Comparison of ENCODE assay signal across 19 mouse cellular contexts in the genomic region with DNA sequence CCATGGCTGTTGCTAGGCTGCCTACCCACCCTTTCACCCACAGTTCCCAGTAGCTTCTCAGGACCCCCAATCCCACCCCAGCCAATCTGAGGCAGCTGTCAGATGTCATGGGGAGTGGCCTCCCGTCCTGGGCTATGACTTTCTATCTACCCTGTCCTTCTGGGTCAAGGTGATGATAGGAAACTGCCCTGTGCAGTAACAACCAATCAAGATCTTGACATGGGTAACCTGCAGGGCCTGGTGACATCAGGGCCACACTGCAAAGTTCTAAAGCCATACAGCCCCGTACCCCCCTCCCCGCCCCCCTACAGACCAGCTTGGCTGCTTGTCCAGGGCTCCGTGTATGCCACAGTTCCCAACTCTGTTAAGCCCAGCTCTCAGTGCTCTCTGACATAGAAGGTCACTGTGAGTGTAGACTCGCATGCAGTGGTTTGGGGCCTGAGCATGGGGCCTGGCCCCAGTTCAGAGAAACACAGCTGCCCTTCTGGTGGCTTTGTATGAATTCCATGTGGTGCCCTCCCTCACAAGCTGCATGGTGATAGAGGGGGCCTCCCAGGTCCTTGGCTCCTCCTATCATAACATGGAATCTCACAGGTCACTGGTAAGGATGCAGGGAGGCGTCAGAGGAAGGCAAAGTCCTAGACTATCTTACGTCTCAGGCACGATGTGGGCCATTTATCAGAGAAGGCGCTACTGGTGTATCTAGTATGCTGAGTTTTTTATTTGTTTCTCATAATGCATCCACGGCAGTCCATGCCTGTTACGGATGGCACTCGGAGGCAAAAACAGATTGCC.
A peak's percentile ranks its signal among the peaks of the same experiment; 100 is the strongest.
DNase-seq lines count a peak whose midpoint lies in the region; ATAC-seq and TF ChIP-seq lines count a peak whose summit lies in the region.
"Had no signal": no experiment of that assay in that cellular context is flagged by ENCODE, and none has a peak within 500 bp of the region (broad histone marks: within the 10 kb centered on the region; RNA-seq: fewer than 3 reads in every experiment).

No protein-coding gene starts in this region.

- H3K4me2 ChIP-seq in forebrain, postnatal 0 days (ENCODE audit: low read depth) = no peak overlapping the region
- no peak overlapping the region for H3K4me2 ChIP-seq in intestine, embryonic 16.5 days (ENCODE audit: low read depth, low read length)
- no peak overlapping the region for H3K4me2 ChIP-seq in intestine, embryonic 15.5 days (replicated peaks)
- H3K4me2 ChIP-seq in embryonic facial prominence, embryonic 15.5 days (replicated peaks) = no peak overlapping the region
- peak overlapping the region; percentile 50 for H3K4me2 ChIP-seq in liver, embryonic 14.5 days (ENCODE audit: low read depth)
- H3K4me2 ChIP-seq: forebrain, embryonic 13.5 days; midbrain, embryonic 15.5 days had no signal

- ATAC-seq in forebrain, postnatal 0 days = no peak
- no peak for ATAC-seq in intestine, embryonic 16.5 days
- no peak for ATAC-seq in intestine, embryonic 15.5 days
- no peak for ATAC-seq in embryonic facial prominence, embryonic 15.5 days (ENCODE audit: insufficient number of reproducible peaks, low FRiP score, low TSS enrichment, low read depth)
- peak; percentile 73 for ATAC-seq in liver, embryonic 14.5 days (ENCODE audit: insufficient read depth)
- ATAC-seq: activated CD4-positive, CD25-positive, alpha-beta regulatory T cell, adult 4 months; forebrain, embryonic 13.5 days; hindbrain, postnatal 0 days; midbrain, embryonic 15.5 days had no signal

- no peak overlapping the region for H3K9ac ChIP-seq in forebrain, postnatal 0 days
- H3K9ac ChIP-seq in intestine, embryonic 16.5 days (ENCODE audit: low read depth, low read length) = 0 out of 2 replicates have a peak overlapping the region, but pooled peaks have one; percentile 27
- no peak overlapping the region for H3K9ac ChIP-seq in intestine, embryonic 15.5 days
- no peak overlapping the region for H3K9ac ChIP-seq in embryonic facial prominence, embryonic 15.5 days
- peak overlapping the region; percentile 61 for H3K9ac ChIP-seq in liver, embryonic 14.5 days (replicated peaks)
- H3K9ac ChIP-seq: forebrain, embryonic 13.5 days; midbrain, embryonic 15.5 days had no signal

- WGBS in forebrain, embryonic 10.5 days = 89% methylated on average over 12 of the region's 12 CpGs
- 92% methylated on average over 12 of the region's 12 CpGs for WGBS in forebrain, postnatal 0 days
- 76% methylated on average over 12 of the region's 12 CpGs for WGBS in intestine, embryonic 16.5 days
- 75% methylated on average over 12 of the region's 12 CpGs for WGBS in intestine, embryonic 15.5 days
- 80% methylated on average over 12 of the region's 12 CpGs for WGBS in embryonic facial prominence, embryonic 15.5 days
- WGBS in liver, embryonic 14.5 days (ENCODE audit: insufficient replicate concordance) = 37% methylated on average over 12 of the region's 12 CpGs

- no peak for TF ChIP-seq CTCF in forebrain, postnatal 0 days (IDR thresholded peaks at IDR 0.05; ENCODE audit: low read depth)
- TF ChIP-seq CTCF in liver, embryonic 14.5 days (IDR thresholded peaks at IDR 0.05; ENCODE audit: low read depth) = no peak

- peaks cover 56% of the 10 kb centered on the region for H3K4me1 ChIP-seq in forebrain, embryonic 10.5 days
- H3K4me1 ChIP-seq in forebrain, postnatal 0 days (ENCODE audit: insufficient read depth) = no peaks in the 10 kb centered on the region
- H3K4me1 ChIP-seq in intestine, embryonic 16.5 days (ENCODE audit: control insufficient read depth, insufficient read depth, low read length) = peaks cover 55% of the 10 kb centered on the region
- peaks cover 51% of the 10 kb centered on the region for H3K4me1 ChIP-seq in intestine, embryonic 15.5 days (replicated peaks)
- peaks cover 68% of the 10 kb centered on the region for H3K4me1 ChIP-seq in embryonic facial prominence, embryonic 15.5 days
- H3K4me1 ChIP-seq in liver, embryonic 14.5 days (replicated peaks; ENCODE audit: control insufficient read depth in 2 of 2, insufficient read depth in 2 of 2, low read length in 1 of 2) = peaks cover 50 to 58% of the 10 kb centered on the region in 2 experiments

- peak overlapping the region; percentile 22; the same call in 1 of the 2 replicates for H3K27ac ChIP-seq in forebrain, embryonic 10.5 days
- H3K27ac ChIP-seq in forebrain, postnatal 0 days (ENCODE audit: low read depth, low read length) = no peak overlapping the region
- peak overlapping the region; percentile 29; the same call in 1 of the 2 replicates for H3K27ac ChIP-seq in intestine, embryonic 16.5 days (ENCODE audit: low read length)
- no peak overlapping the region for H3K27ac ChIP-seq in intestine, embryonic 15.5 days
- H3K27ac ChIP-seq in embryonic facial prominence, embryonic 15.5 days (replicated peaks) = peak overlapping the region; percentile 55; the same call in 1 of the 2 replicates
- H3K27ac ChIP-seq in liver, embryonic 14.5 days = peak overlapping the region; percentile 93
- H3K27ac ChIP-seq: forebrain, embryonic 13.5 days; hindbrain, postnatal 0 days; layer of hippocampus, adult 2 months; left cerebral cortex, adult 2 months; midbrain, embryonic 15.5 days had no signal

- peaks cover 59% of the 10 kb centered on the region for H3K27me3 ChIP-seq in forebrain, embryonic 10.5 days (ENCODE audit: poor library complexity, severe bottlenecking)
- H3K27me3 ChIP-seq in forebrain, postnatal 0 days (ENCODE audit: insufficient read depth, low read length) = no peaks in the 10 kb centered on the region
- no peaks in the 10 kb centered on the region for H3K27me3 ChIP-seq in intestine, embryonic 16.5 days (replicated peaks; ENCODE audit: control insufficient read depth, insufficient read depth, low read length)
- no peaks in the 10 kb centered on the region for H3K27me3 ChIP-seq in intestine, embryonic 15.5 days (replicated peaks)
- H3K27me3 ChIP-seq in embryonic facial prominence, embryonic 15.5 days = no peaks in the 10 kb centered on the region
- H3K27me3 ChIP-seq in liver, embryonic 14.5 days (ENCODE audit: control insufficient read depth, insufficient read depth, low read length) = no peaks in the 10 kb centered on the region
- H3K27me3 ChIP-seq: midbrain, embryonic 15.5 days had no signal

- DNase-seq in forebrain, embryonic 10.5 days (ENCODE audit: extremely low spot score, low spot score) = no peak
- no peak for DNase-seq in forebrain, postnatal 0 days
- peak; percentile 58 to 60 (median 59) for DNase-seq in liver, embryonic 14.5 days (ENCODE audit: low read depth in 3 of 3, low spot score in 3 of 3)
- no peak for DNase-seq in cerebellum, adult 11-12 months
- DNase-seq in frontal cortex, adult 2 months (ENCODE audit: extremely low spot score in 1 of 2, low spot score in 1 of 2) = no peak
- DNase-seq: cerebellum, adult 11 months; cerebellum, postnatal 36 days; kidney, adult 9 months; right cerebral cortex, postnatal 14 days; thymus, postnatal 4 days had no signal

- no peaks in the 10 kb centered on the region for H3K9me3 ChIP-seq in forebrain, embryonic 10.5 days
- no peaks in the 10 kb centered on the region for H3K9me3 ChIP-seq in forebrain, postnatal 0 days (ENCODE audit: low read length)
- no peaks in the 10 kb centered on the region for H3K9me3 ChIP-seq in intestine, embryonic 16.5 days (ENCODE audit: control insufficient read depth, low read length)
- no peaks in the 10 kb centered on the region for H3K9me3 ChIP-seq in intestine, embryonic 15.5 days
- no peaks in the 10 kb centered on the region for H3K9me3 ChIP-seq in embryonic facial prominence, embryonic 15.5 days (replicated peaks)
- no peaks in the 10 kb centered on the region for H3K9me3 ChIP-seq in liver, embryonic 14.5 days (ENCODE audit: control insufficient read depth, low read length)
- H3K9me3 ChIP-seq: forebrain, embryonic 13.5 days; midbrain, embryonic 15.5 days had no signal

- H3K36me3 ChIP-seq in forebrain, embryonic 10.5 days (replicated peaks) = peaks cover 47% of the 10 kb centered on the region
- peaks cover 10% of the 10 kb centered on the region; the same call in 1 of the 2 replicates for H3K36me3 ChIP-seq in forebrain, postnatal 0 days (ENCODE audit: insufficient read depth)
- H3K36me3 ChIP-seq in intestine, embryonic 16.5 days (ENCODE audit: control insufficient read depth, insufficient read depth, low read length) = peaks cover 10% of the 10 kb centered on the region
- peaks cover 13% of the 10 kb centered on the region; the same call in 1 of the 2 replicates for H3K36me3 ChIP-seq in intestine, embryonic 15.5 days
- H3K36me3 ChIP-seq in embryonic facial prominence, embryonic 15.5 days = 0 out of 2 replicates have a peak, but pooled peaks cover 36% of the 10 kb centered on the region
- H3K36me3 ChIP-seq in liver, embryonic 14.5 days (replicated peaks; ENCODE audit: control insufficient read depth, insufficient read depth, low read depth) = no peaks in the 10 kb centered on the region
- H3K36me3 ChIP-seq: midbrain, embryonic 15.5 days had no signal

- no peak overlapping the region for H3K4me3 ChIP-seq in forebrain, embryonic 10.5 days
- no peak overlapping the region for H3K4me3 ChIP-seq in forebrain, postnatal 0 days (ENCODE audit: low read depth, low read length)
- no peak overlapping the region for H3K4me3 ChIP-seq in intestine, embryonic 16.5 days (ENCODE audit: low read length)
- no peak overlapping the region for H3K4me3 ChIP-seq in intestine, embryonic 15.5 days (replicated peaks)
- H3K4me3 ChIP-seq in embryonic facial prominence, embryonic 15.5 days (replicated peaks) = no peak overlapping the region
- no peak overlapping the region for H3K4me3 ChIP-seq in liver, embryonic 14.5 days (ENCODE audit: insufficient read depth in 1 of 2, low read depth in 2 of 2, low read length in 2 of 2)
- H3K4me3 ChIP-seq: forebrain, embryonic 13.5 days; layer of hippocampus, adult 2 months; left cerebral cortex, adult 2 months; midbrain, embryonic 15.5 days had no signal

- peak; percentile 47 for TF ChIP-seq EP300 in liver, embryonic 14.5 days (IDR thresholded peaks at IDR 0.05; ENCODE audit: low read depth)

Comparison
In these comparisons a context has a peak if more than half of its experiments do, and no peak if none do; other contexts are left out.
1. H3K27ac ChIP-seq: peak in forebrain, embryonic 10.5 days (single experiment), intestine, embryonic 16.5 days (single experiment), embryonic facial prominence, embryonic 15.5 days (single experiment) and liver, embryonic 14.5 days (single experiment); none in forebrain, postnatal 0 days (single experiment) and intestine, embryonic 15.5 days (single experiment).
2. H3K9ac ChIP-seq: peak in intestine, embryonic 16.5 days (single experiment) and liver, embryonic 14.5 days (single experiment); none in forebrain, postnatal 0 days (single experiment), intestine, embryonic 15.5 days (single experiment) and embryonic facial prominence, embryonic 15.5 days (single experiment).
3. DNase-seq: peak in liver, embryonic 14.5 days (3 of 3); none in forebrain, embryonic 10.5 days (single experiment), forebrain, postnatal 0 days (single experiment), cerebellum, adult 11-12 months (single experiment) and frontal cortex, adult 2 months (0 of 2).